Comparison of ENCODE assay signal across 8 mouse cellular contexts in genomic region chr19:32358699-32359517, GRCm38 (mm10). TPM values are rescaled to one million over a fixed set of nuclear protein-coding genes. Genes with fewer than 3 reads are reported as not detected.
DNase-seq lines count a peak whose midpoint lies in the region; ATAC-seq and TF ChIP-seq lines count a peak whose summit lies in the region.

No protein-coding gene starts in this region.

- H3K9ac ChIP-seq in kidney, embryonic 15.5 days = no peak overlapping the region
- H3K9ac ChIP-seq in ES-E14 (ENCODE audit: insufficient read depth, low read depth, low read length, poor library complexity, severe bottlenecking) = no peak overlapping the region
- H3K9ac ChIP-seq in forebrain, embryonic 16.5 days (replicated peaks; ENCODE audit: low read depth, low read length) = no peak overlapping the region

- 0 out of 2 replicates have a peak, but pooled peaks cover 2% of the 10 kb centered on the region for H3K36me3 ChIP-seq in kidney, embryonic 15.5 days
- no peaks in the 10 kb centered on the region for H3K36me3 ChIP-seq in ES-E14 (ENCODE audit: control insufficient read depth, insufficient read depth, low read length, poor library complexity, severe bottlenecking)
- no peaks in the 10 kb centered on the region for H3K36me3 ChIP-seq in forebrain, embryonic 16.5 days (ENCODE audit: control insufficient read depth, insufficient read depth)

- peak; percentile 76 for ATAC-seq in kidney, embryonic 15.5 days (replicated peaks; ENCODE audit: low FRiP score)
- peak; percentile 75 for ATAC-seq in forebrain, embryonic 16.5 days
- ATAC-seq in erythroid progenitor cell, adult 5-6 weeks (replicated peaks; ENCODE audit: low FRiP score, poor library complexity, severe bottlenecking) = no peak

- no peak overlapping the region for H3K4me2 ChIP-seq in kidney, embryonic 15.5 days
- no peak overlapping the region for H3K4me2 ChIP-seq in forebrain, embryonic 16.5 days (ENCODE audit: low read length)

- peaks cover 9% of the 10 kb centered on the region; the same call in 1 of the 2 replicates for H3K4me1 ChIP-seq in kidney, embryonic 15.5 days
- H3K4me1 ChIP-seq in ES-E14 (ENCODE audit: control insufficient read depth in 2 of 2, insufficient read depth in 2 of 2, low read length in 2 of 2, poor library complexity in 1 of 2) = peaks cover 0 to 6% of the 10 kb centered on the region in 2 experiments; a peak in 1 of 4 replicates
- peaks cover 6% of the 10 kb centered on the region for H3K4me1 ChIP-seq in forebrain, embryonic 16.5 days (replicated peaks; ENCODE audit: control insufficient read depth, insufficient read depth, low read length)

- DNase-seq in kidney, adult 9 months = no peak
- DNase-seq in ES-E14 (ENCODE audit: low read depth, low spot score) = peak; percentile 12
- peak; percentile 48 for DNase-seq in lung, postnatal 36 days
- DNase-seq in urinary bladder, postnatal 36 days (ENCODE audit: low spot score in 2 of 2) = no peak
- DNase-seq in adrenal gland, postnatal 14 days = no peak

- no peak overlapping the region for H3K27ac ChIP-seq in kidney, embryonic 15.5 days
- no peak overlapping the region for H3K27ac ChIP-seq in ES-E14 (ENCODE audit: insufficient read depth, low read depth, low read length, poor library complexity, severe bottlenecking)
- H3K27ac ChIP-seq in forebrain, embryonic 16.5 days (ENCODE audit: low read length) = no peak overlapping the region

- H3K27me3 ChIP-seq in kidney, embryonic 15.5 days = no peaks in the 10 kb centered on the region
- H3K27me3 ChIP-seq in forebrain, embryonic 16.5 days (replicated peaks; ENCODE audit: control insufficient read depth, insufficient read depth, low read length) = no peaks in the 10 kb centered on the region

- H3K9me3 ChIP-seq in kidney, embryonic 15.5 days (replicated peaks) = no peaks in the 10 kb centered on the region
- H3K9me3 ChIP-seq in ES-E14 (ENCODE audit: control insufficient read depth, insufficient read depth, low read depth, low read length) = no peaks in the 10 kb centered on the region
- no peaks in the 10 kb centered on the region for H3K9me3 ChIP-seq in forebrain, embryonic 16.5 days (ENCODE audit: control insufficient read depth, low read length)

- H3K4me3 ChIP-seq in kidney, embryonic 15.5 days (replicated peaks) = no peak overlapping the region
- no peak overlapping the region for H3K4me3 ChIP-seq in ES-E14 (ENCODE audit: insufficient read depth in 1 of 2, low read depth in 1 of 2, low read length in 2 of 2, poor library complexity in 1 of 2, severe bottlenecking in 1 of 2)
- H3K4me3 ChIP-seq in forebrain, embryonic 16.5 days (replicated peaks; ENCODE audit: low read length) = no peak overlapping the region

- WGBS in kidney, embryonic 15.5 days = 88% methylated on average over 12 of the region's 12 CpGs
- WGBS in forebrain, embryonic 16.5 days = 52% methylated on average over 12 of the region's 12 CpGs

- in situ Hi-C loops in ES-E14 (cut with MboI; ENCODE audit: low sequenced_read_pairs in 2 of 2, unreplicated experiment in 2 of 2) = no loop called here

TF ChIP-seq in ES-E14, 5 proteins besides CTCF, POLR2A, EP300 and RAD21:
- TF ChIP-seq ZC3H11A (IDR thresholded peaks at IDR 0.05; ENCODE audit: borderline replicate concordance, low read depth, low read length) = no peak
- TF ChIP-seq ZNF384 (IDR thresholded peaks at IDR 0.05; ENCODE audit: low read depth, low read length) = no peak
- no peak for TF ChIP-seq CHD2 (IDR thresholded peaks at IDR 0.05; ENCODE audit: low read depth, low read length)
- no peak for TF ChIP-seq HCFC1 (IDR thresholded peaks at IDR 0.05; ENCODE audit: borderline replicate concordance, insufficient read depth, low read length)
- no peak for TF ChIP-seq MAFK (IDR thresholded peaks at IDR 0.05; ENCODE audit: insufficient read depth, low read depth, low read length)

RNA-seq across cellular contexts. Expression of gene Sgms1, which starts 30.6 kb away (rescaled TPM):
- 52.6 and 57.0 TPM in 2 replicates for polyA plus RNA-seq in kidney, embryonic 15.5 days (2015; fragmentation: Nextera tagmentation; extraction: Ambion mirVana)
- total RNA-seq in ES-E14 (2012; rRNA removed) = 42.5 and 57.0 TPM in 2 replicates
- polyA plus RNA-seq in forebrain, embryonic 16.5 days (2015; fragmentation: Nextera tagmentation; extraction: Ambion mirVana) = 14.0 and 16.3 TPM in 2 replicates
- 101 and 157 TPM in 2 replicates for total RNA-seq in erythroid progenitor cell, adult 5-6 weeks (2015; ENCODE audit: low replicate concordance)
- total RNA-seq in erythroid progenitor cell, adult 5-6 weeks (2017; ENCODE audit: low replicate concordance) = 108 and 137 TPM in 2 replicates
- total RNA-seq in adrenal gland, postnatal 14 days (2021) = 62.6 and 75.9 TPM in 2 replicates

Comparison
In these comparisons a context has a peak if more than half of its experiments do, and no peak if none do; other contexts are left out.
1. DNase-seq: peak in ES-E14 (single experiment) and lung, postnatal 36 days (single experiment); none in kidney, adult 9 months (single experiment), urinary bladder, postnatal 36 days (0 of 2) and adrenal gland, postnatal 14 days (single experiment).